Mouse (Mus musculus) midbrain, embryonic 14.5 days (tissue): Measurements from ENCODE around the gene Ift122. TPM values are rescaled to one million over a fixed set of nuclear protein-coding genes. Genes with fewer than 3 reads are reported as not detected.

Source experiments
- ATAC-seq: fragments of 200-750 bp; cut with Nextera tagmentation; 2 replicates; pipeline ENCODE4 v1.8.0; 2017; ENCODE audit warnings: moderate number of reproducible peaks, moderate library complexity; ENCODE audit not compliant: low FRiP score, low TSS enrichment
- DNase-seq: peaks from one replicate; pipeline ENCODE4 v3.0.0-alpha.2; 2015
- H3K27ac ChIP-seq: fragments of 300-500 bp; sonication (generic); replicated peaks from 2 replicates; pipeline ENCODE4 v1.5.1; 2014; ENCODE audit warnings: mild to moderate bottlenecking, low read depth, low read length, moderate library complexity
- H3K27me3 ChIP-seq: fragments of 300-500 bp; sonication (generic); 2 replicates; pipeline ENCODE4 v1.6.1; 2014; ENCODE audit warnings: low read length, control low read depth, mixed read lengths; ENCODE audit not compliant: control insufficient read depth, insufficient read depth
- H3K36me3 ChIP-seq: fragments of 300-500 bp; sonication (generic); 2 replicates; pipeline ENCODE4 v1.6.1; 2014; ENCODE audit warnings: low read length, control low read depth; ENCODE audit not compliant: control insufficient read depth, insufficient read depth
- H3K4me1 ChIP-seq: fragments of 300-500 bp; sonication (generic); 2 replicates; pipeline ENCODE4 v1.6.1; 2014; ENCODE audit warnings: mild to moderate bottlenecking, antibody characterized with exemption, low read length, control low read depth; ENCODE audit not compliant: control insufficient read depth, insufficient read depth
- H3K4me2 ChIP-seq: fragments of 300-500 bp; sonication (generic); 2 replicates; pipeline ENCODE4 v1.6.1; 2014; ENCODE audit warnings: mild to moderate bottlenecking, low read length, moderate library complexity
- H3K4me3 ChIP-seq: fragments of 300-500 bp; sonication (generic); replicated peaks from 2 replicates; pipeline ENCODE4 v1.5.1; 2014; ENCODE audit warnings: low read depth, low read length
- H3K9ac ChIP-seq: fragments of 300-500 bp; sonication (generic); replicated peaks from 2 replicates; pipeline ENCODE4 v1.6.1; 2014; ENCODE audit warnings: mild to moderate bottlenecking, low read length, moderate library complexity
- H3K9me3 ChIP-seq: fragments of 300-500 bp; sonication (generic); 2 replicates; pipeline ENCODE4 v1.6.1; 2016; ENCODE audit warnings: low read length, control low read depth, mixed read lengths; ENCODE audit not compliant: control insufficient read depth
- WGBS: fragments of 180-500 bp; shearing (Covaris S2); extraction: QIAGEN DNeasy Blood & Tissue Kit; methylation state at CpG from one replicate; pipeline ENCODE4 v1.1.7; 2014; 5-methylcytosine and 5-hydroxymethylcytosine counted together
- polyA plus RNA-seq: library from polyadenylated mRNA; unstranded; fragments of >200 nt; fragmentation: Nextera tagmentation; extraction: Ambion mirVana; gene quantifications from 2 replicates; pipeline ENCODE4 v1.2.1, GENCODE M21; 2014

The Ift122 gene
- 19.1 and 28.1 TPM in 2 replicates for polyA plus RNA-seq

- Histone ChIP-seq H3K27ac (peak within 1 kb of the TSS; percentile 85), H3K9ac (peak within 1 kb of the TSS; percentile 52), H3K9me3 (no peaks in the 10 kb centered on the region), H3K4me2 (peak within 1 kb of the TSS; percentile 76), H3K4me3 (peak within 1 kb of the TSS; percentile 53), H3K36me3 (peaks cover 9% of the 10 kb centered on the region; the same call in 1 of the 2 replicates), H3K4me1 (peaks cover 4% of the 10 kb centered on the region; the same call in 1 of the 2 replicates), H3K27me3 (no peaks in the 10 kb centered on the region)
- peak; percentile 100 for DNase-seq
- peak; percentile 99 for ATAC-seq
- WGBS = under 1% methylated on average over 51 of the region's 51 CpGs
Measured at GRCm38 (mm10) chr6:115853091-115853813, at the start of gene Ift122, which contains the start of gene Mbd4. Gene Ift122 (plus strand): TSS chr6:115853470. Gene Mbd4 (minus strand): TSS chr6:115853371.

GRCm38 (mm10) chr6:115803541-115804382 lies 49.5 kb upstream of the Ift122 start:
- no peak overlapping the region for H3K4me3 ChIP-seq
- peak; percentile 78 for DNase-seq
- WGBS = 50% methylated on average over 16 of the region's 16 CpGs
- no peak overlapping the region for H3K9ac ChIP-seq
- no peak overlapping the region for H3K4me2 ChIP-seq
- ATAC-seq = peak; percentile 38; the same call in 1 of the 2 replicates
- H3K9me3 ChIP-seq = no peaks in the 10 kb centered on the region
- peaks cover 13% of the 10 kb centered on the region for H3K4me1 ChIP-seq
- H3K36me3 ChIP-seq = peaks cover 84% of the 10 kb centered on the region
- no peaks in the 10 kb centered on the region for H3K27me3 ChIP-seq
- no peak overlapping the region for H3K27ac ChIP-seq

GRCm38 (mm10) chr6:115804432-115805192 lies 48.7 kb upstream of the Ift122 start:
- Histone ChIP-seq H3K4me2 (no peak overlapping the region), H3K9me3 (no peaks in the 10 kb centered on the region), H3K27me3 (no peaks in the 10 kb centered on the region), H3K27ac (no peak overlapping the region), H3K4me3 (no peak overlapping the region), H3K36me3 (peaks cover 76% of the 10 kb centered on the region), H3K9ac (no peak overlapping the region), H3K4me1 (peaks cover 13% of the 10 kb centered on the region)
- 68% methylated on average over 10 of the region's 10 CpGs for WGBS
- no peak for DNase-seq
- no peak for ATAC-seq

DNA sequence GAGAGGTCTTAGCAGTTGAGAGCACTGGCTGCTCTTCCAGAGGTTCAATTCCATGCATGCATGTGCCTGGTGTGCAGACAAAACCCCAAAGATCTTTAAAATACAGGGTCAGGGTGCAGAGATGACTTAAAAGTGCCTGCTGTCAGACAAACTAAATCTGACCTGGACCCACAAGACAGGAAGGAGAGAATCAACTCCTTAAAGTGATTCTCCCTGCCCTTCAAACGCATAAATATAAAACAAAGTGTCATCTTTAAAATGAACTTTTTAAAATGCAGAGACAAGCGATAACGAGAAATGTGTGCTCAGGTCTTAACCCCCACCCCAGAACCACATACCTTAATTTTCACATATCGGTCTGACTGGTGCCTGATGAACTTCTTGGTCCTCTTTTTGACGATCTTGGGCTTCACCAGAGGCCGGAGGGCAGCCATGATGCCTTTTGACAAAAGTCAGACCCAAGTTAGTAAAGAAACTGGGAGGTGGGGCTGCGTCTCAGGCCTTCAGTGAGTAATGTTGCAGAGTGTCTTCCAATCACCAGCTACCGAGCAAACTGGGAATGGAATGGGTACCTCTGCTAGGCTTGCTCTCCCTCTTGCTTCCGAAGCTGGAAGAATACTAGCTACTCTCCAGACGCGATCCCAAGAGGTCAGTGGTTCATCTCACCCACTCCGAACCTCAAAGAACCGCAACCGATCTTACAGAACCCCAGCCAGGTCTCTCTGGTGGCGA lies 45.6 kb upstream of the Ift122 start:
- H3K27me3 ChIP-seq = no peaks in the 10 kb centered on the region
- H3K36me3 ChIP-seq = peaks cover 47% of the 10 kb centered on the region
- H3K9me3 ChIP-seq = no peaks in the 10 kb centered on the region
- H3K9ac ChIP-seq = peak overlapping the region; percentile 96
- H3K4me1 ChIP-seq = peaks cover 13% of the 10 kb centered on the region
- H3K27ac ChIP-seq = peak overlapping the region; percentile 96
- H3K4me3 ChIP-seq = peak overlapping the region; percentile 95
- WGBS = 3% methylated on average over 15 of the region's 15 CpGs
- ATAC-seq (no peak), DNase-seq (peak; percentile 32)
- peak overlapping the region; percentile 85 for H3K4me2 ChIP-seq

DNA sequence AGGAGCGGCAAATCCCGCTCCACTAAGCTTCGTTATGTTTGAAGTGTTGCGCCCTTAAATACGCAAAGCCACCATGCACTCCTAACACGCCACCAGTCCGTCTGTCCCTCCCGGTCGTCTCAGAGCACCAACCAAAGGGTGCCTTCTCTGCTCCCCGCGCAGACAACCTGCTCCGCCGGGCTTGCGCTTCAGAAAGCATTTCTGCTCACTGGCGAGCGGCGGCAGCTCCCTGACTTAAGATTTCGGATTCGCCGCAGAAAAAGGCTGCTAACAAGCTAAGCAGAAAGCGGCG lies 45.1 kb upstream of the Ift122 start:
- Histone ChIP-seq H3K4me2 (peak overlapping the region; percentile 85), H3K36me3 (peaks cover 41% of the 10 kb centered on the region), H3K4me1 (peaks cover 13% of the 10 kb centered on the region), H3K9ac (peak overlapping the region; percentile 96), H3K4me3 (peak overlapping the region; percentile 95), H3K27ac (peak overlapping the region; percentile 96), H3K9me3 (no peaks in the 10 kb centered on the region), H3K27me3 (no peaks in the 10 kb centered on the region)
- no peak for DNase-seq
- no peak for ATAC-seq
- WGBS = under 1% methylated on average over 22 of the region's 22 CpGs

DNA sequence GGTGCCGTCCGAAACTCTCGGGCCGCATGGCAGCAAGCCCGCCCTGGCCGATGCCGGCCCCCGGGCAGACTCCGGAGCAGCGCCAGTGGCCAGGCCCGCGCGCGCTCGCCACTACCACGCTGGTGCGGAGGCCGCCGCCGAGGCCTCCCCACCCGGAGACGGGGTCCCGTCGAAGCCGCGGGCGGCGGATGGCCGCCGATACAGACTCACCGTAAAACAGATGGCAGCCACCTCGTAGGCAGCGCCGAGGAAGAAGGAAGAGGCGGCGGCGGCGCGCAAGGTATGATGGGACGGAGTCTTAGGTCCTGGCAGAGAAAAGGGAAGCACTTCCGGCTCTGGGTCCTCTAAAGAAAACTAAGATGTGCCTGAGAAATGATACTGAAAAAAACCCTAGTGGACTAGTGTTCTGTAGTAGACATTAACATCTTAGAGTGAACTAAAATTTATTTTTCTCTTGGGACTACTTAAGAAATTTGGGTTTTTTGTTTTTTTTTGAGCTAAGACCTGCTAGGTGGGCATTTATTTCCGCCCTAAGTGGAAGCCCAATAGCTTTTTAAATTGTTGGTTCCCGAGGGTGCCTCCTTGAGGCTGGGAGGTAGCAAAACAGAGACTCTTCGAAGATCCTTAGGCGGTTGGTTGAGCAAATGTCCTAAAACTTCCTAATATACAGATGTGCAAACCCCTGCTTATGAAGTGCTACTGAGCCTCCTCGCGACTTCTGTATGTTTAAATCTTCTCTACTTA lies 44.6 kb upstream of the Ift122 start, which contains the start of gene Rpl32:
Rpl32 (minus strand) TSS at position 260 of the 744 bp plus-strand sequence.
- DNase-seq = peak; percentile 95
- Histone ChIP-seq H3K9me3 (no peaks in the 10 kb centered on the region), H3K27me3 (no peaks in the 10 kb centered on the region), H3K4me1 (peaks cover 13% of the 10 kb centered on the region), H3K9ac (peak within 1 kb of the TSS; percentile 96), H3K36me3 (peaks cover 36% of the 10 kb centered on the region), H3K4me2 (peak within 1 kb of the TSS; percentile 85), H3K27ac (peak within 1 kb of the TSS; percentile 96), H3K4me3 (peak within 1 kb of the TSS; percentile 95)
- peak; percentile 83 for ATAC-seq
- under 1% methylated on average over 46 of the region's 47 CpGs for WGBS

GRCm38 (mm10) chr6:115811606-115812005 lies 41.7 kb upstream of the Ift122 start:
- 72% methylated on average over 8 of the region's 8 CpGs for WGBS
- ATAC-seq = no peak
- H3K4me3 ChIP-seq = no peak overlapping the region
- no peak for DNase-seq
- no peak overlapping the region for H3K9ac ChIP-seq
- no peak overlapping the region for H3K27ac ChIP-seq
- no peaks in the 10 kb centered on the region for H3K27me3 ChIP-seq
- no peak overlapping the region for H3K4me2 ChIP-seq
- peaks cover 10% of the 10 kb centered on the region for H3K4me1 ChIP-seq
- H3K36me3 ChIP-seq = peaks cover 7% of the 10 kb centered on the region
- no peaks in the 10 kb centered on the region for H3K9me3 ChIP-seq
